Mouse (Mus musculus) hindbrain, embryonic 15.5 days (tissue): ENCODE data around the gene Rabgap1l. TPM values are rescaled to one million over a fixed set of nuclear protein-coding genes. Genes with fewer than 3 reads are reported as not detected.
A peak's percentile ranks its signal among the peaks of the same experiment; 100 is the strongest.

Experiments
- ATAC-seq: fragments of 200-750 bp; cut with Nextera tagmentation; 2 replicates; pipeline ENCODE4 v1.8.0; 2017; ENCODE audit warnings: low read depth, moderate number of reproducible peaks, moderate TSS enrichment; ENCODE audit not compliant: low FRiP score
- H3K27ac ChIP-seq: fragments of 300-500 bp; sonication (generic); replicated peaks from 2 replicates; pipeline ENCODE4 v1.5.1; 2015; ENCODE audit warnings: mild to moderate bottlenecking, inconsistent platforms
- H3K27me3 ChIP-seq: fragments of 300-500 bp; sonication (generic); 2 replicates; pipeline ENCODE4 v1.6.1; 2015; ENCODE audit warnings: control low read depth, inconsistent platforms
- H3K36me3 ChIP-seq: fragments of 300-500 bp; sonication (generic); 2 replicates; pipeline ENCODE4 v1.6.1; 2015; ENCODE audit warnings: control low read depth, inconsistent platforms
- H3K4me1 ChIP-seq: fragments of 300-500 bp; sonication (generic); replicated peaks from 2 replicates; pipeline ENCODE4 v1.6.1; 2015; ENCODE audit warnings: control low read depth, inconsistent platforms
- H3K4me2 ChIP-seq: fragments of 300-500 bp; sonication (generic); 2 replicates; pipeline ENCODE4 v1.6.1; 2015; ENCODE audit warnings: moderate library complexity, mild to moderate bottlenecking, inconsistent platforms
- H3K4me3 ChIP-seq: fragments of 300-500 bp; sonication (generic); 2 replicates; pipeline ENCODE4 v1.5.1; 2015; ENCODE audit warnings: mild to moderate bottlenecking, inconsistent platforms
- H3K9ac ChIP-seq: fragments of 300-500 bp; sonication (generic); 2 replicates; pipeline ENCODE4 v1.6.1; 2015; ENCODE audit warnings: inconsistent platforms
- H3K9me3 ChIP-seq: fragments of 300-500 bp; sonication (generic); 2 replicates; pipeline ENCODE4 v1.6.1; 2016; ENCODE audit warnings: control low read depth, inconsistent platforms
- WGBS: fragments of 180-500 bp; shearing (Covaris S2); methylation state at CpG from one replicate; pipeline ENCODE4 v1.1.7; 2015; 5-methylcytosine and 5-hydroxymethylcytosine counted together
- polyA plus RNA-seq: library from polyadenylated mRNA; unstranded; fragments of >200 nt; fragmentation: Nextera tagmentation; extraction: Ambion mirVana; gene quantifications from 2 replicates; pipeline ENCODE4 v1.2.1, GENCODE M21; 2015

Rabgap1l gene
- polyA plus RNA-seq, 1 experiment from 2014 or later = 28.3 TPM

DNA sequence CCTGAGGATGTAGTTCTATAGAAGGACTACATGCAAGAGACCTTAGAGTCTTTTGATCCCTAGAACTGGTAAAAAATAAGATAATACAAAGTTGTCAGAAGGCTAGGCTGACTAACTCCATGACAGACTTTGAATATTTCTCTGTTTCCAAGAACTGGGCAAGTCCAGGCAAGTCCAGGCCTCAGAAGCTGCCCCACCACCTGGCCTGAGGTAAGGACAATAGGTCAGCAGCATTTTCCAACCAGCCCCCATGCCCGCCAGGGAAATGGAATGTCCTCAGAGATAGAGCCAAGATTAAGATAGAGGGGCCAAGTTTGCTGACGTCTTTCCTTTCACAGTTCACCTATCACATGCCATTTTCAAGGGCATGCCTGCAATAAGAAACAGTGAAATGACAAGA lies 517.8 kb downstream of the Rabgap1l start:
- WGBS = 76% methylated on average over 2 of the region's 2 CpGs
- no peak overlapping the region for H3K9ac ChIP-seq
- H3K9me3 ChIP-seq = no peaks in the 10 kb centered on the region
- no peak for ATAC-seq
- H3K27me3 ChIP-seq = no peaks in the 10 kb centered on the region
- 0 out of 2 replicates have a peak, but pooled peaks cover 5% of the 10 kb centered on the region for H3K4me1 ChIP-seq
- no peak overlapping the region for H3K4me2 ChIP-seq
- no peak overlapping the region for H3K4me3 ChIP-seq
- no peak overlapping the region for H3K27ac ChIP-seq
- no peaks in the 10 kb centered on the region for H3K36me3 ChIP-seq

DNA sequence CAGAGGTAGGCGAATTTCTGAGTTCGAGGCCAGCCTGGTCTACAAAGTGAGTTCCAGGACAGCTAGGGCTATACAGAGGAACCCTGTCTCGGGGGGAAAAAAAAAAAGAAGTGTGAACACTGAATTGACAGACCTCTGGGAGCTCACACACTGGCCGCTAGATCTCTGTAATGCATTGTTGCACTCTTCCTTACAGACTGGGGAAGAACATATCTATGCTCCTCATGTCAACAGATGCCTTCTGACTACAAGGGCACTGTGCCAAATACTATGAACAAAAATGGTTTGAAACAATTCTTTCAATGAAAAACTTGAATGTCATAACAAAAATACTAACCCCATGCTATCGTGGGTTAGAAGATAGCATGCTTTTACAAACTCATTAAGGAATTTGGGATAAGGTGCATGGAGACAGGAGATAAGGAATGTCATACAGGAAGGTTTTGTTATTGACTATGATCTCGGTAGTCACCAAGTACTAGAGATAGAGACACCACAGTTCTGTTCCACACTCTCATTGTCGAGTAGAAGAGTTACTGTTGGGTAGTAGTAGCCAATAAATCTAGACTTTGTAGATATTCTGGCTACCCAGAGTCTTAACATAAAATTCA lies 519.8 kb downstream of the Rabgap1l start:
- Histone ChIP-seq H3K9me3 (no peaks in the 10 kb centered on the region), H3K27me3 (no peaks in the 10 kb centered on the region), H3K9ac (no peak overlapping the region), H3K4me3 (no peak overlapping the region), H3K27ac (no peak overlapping the region), H3K4me1 (0 out of 2 replicates have a peak, but pooled peaks cover under 1% of the 10 kb centered on the region), H3K36me3 (no peaks in the 10 kb centered on the region), H3K4me2 (no peak overlapping the region)
- 86% methylated on average over 7 of the region's 7 CpGs for WGBS
- ATAC-seq = no peak

- H3K36me3 ChIP-seq = no peaks in the 10 kb centered on the region
- H3K4me2 ChIP-seq = no peak overlapping the region
- H3K4me1 ChIP-seq = no peaks in the 10 kb centered on the region
- peak; percentile 42; the same call in 1 of the 2 replicates for ATAC-seq
- WGBS = 67% methylated on average over 1 of the region's 1 CpGs
- no peaks in the 10 kb centered on the region for H3K9me3 ChIP-seq
- H3K4me3 ChIP-seq = no peak overlapping the region
- no peak overlapping the region for H3K9ac ChIP-seq
- no peak overlapping the region for H3K27ac ChIP-seq
- H3K27me3 ChIP-seq = no peaks in the 10 kb centered on the region
Observed at GRCm38 (mm10) chr1:160271282-160271967, 521.6 kb downstream of the Rabgap1l start.

DNA sequence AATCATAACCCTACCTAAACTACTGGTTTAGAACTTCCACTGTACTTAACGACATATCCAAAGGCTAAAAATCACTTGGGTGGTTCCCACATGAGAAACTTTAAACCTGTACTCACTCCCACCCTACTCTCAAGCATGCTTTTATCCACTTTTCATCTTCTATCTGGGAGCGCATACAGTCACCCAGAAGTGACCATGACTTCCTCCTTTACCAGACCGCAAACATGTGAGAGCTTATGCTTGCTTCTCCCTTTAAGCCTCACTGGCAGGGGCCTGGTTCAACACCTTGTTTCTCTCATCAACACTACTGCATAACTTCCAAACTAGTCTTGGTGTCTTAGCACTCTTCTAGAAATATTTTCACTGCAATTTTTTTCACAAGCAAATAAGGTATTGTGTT lies 524.7 kb downstream of the Rabgap1l start:
- Histone ChIP-seq H3K4me2 (no peak overlapping the region), H3K36me3 (no peaks in the 10 kb centered on the region), H3K4me1 (no peaks in the 10 kb centered on the region), H3K27ac (no peak overlapping the region), H3K27me3 (no peaks in the 10 kb centered on the region), H3K4me3 (no peak overlapping the region), H3K9ac (no peak overlapping the region), H3K9me3 (no peaks in the 10 kb centered on the region)
- no peak for ATAC-seq
- 91% methylated on average over 3 of the region's 3 CpGs for WGBS

DNA sequence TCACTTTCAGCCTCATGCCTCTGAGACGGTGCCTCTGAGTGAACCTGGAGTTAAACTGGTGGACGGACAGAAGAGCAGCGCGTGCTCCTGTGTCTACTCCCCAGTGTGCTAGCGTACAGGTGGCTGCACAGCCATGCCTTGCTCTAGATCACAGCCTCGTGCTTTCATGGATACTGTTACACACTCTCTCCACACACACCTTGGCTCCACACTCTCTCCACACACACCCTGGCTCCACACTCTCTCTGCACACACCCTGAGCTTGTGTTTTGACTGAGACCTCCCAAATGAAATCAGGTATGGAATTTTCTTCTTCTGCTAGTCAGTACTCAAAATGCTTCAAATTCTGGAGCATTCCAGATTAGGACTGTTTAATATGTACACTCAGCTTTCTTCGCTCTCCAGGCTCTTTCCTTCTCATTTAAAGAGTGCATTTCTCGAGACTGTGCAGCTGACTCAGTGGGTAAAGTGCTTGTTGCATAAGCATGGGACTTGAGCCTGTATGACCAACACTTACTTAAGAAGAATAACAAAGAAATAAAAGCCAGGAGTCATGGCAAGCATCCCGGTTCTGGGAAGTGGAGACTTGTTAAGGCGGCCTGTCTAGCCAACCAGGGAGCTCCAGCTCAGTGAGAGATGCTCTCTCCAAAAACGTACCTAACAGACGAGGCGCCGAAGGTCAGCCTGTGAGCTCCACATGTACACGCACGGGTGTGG lies 529.2 kb downstream of the Rabgap1l start:
- 86% methylated on average over 16 of the region's 16 CpGs for WGBS
- H3K4me2 ChIP-seq = no peak overlapping the region

GRCm38 (mm10) chr1:160263053-160263452 lies 530.0 kb downstream of the Rabgap1l start:
- Histone ChIP-seq H3K4me3 (no peak overlapping the region), H3K27ac (no peak overlapping the region), H3K9ac (no peak overlapping the region), H3K27me3 (no peaks in the 10 kb centered on the region), H3K4me2 (no peak overlapping the region), H3K36me3 (no peaks in the 10 kb centered on the region), H3K9me3 (no peaks in the 10 kb centered on the region), H3K4me1 (peaks cover 15% of the 10 kb centered on the region; the same call in 1 of the 2 replicates)
- 86% methylated on average over 5 of the region's 5 CpGs for WGBS
- no peak for ATAC-seq

More for the DNA sequence above, 529.2 kb downstream of the Rabgap1l start:
- H3K4me1 ChIP-seq = peaks cover 15% of the 10 kb centered on the region; the same call in 1 of the 2 replicates
- no peaks in the 10 kb centered on the region for H3K36me3 ChIP-seq
- H3K4me3 ChIP-seq = no peak overlapping the region
- no peaks in the 10 kb centered on the region for H3K27me3 ChIP-seq
- H3K9me3 ChIP-seq = no peaks in the 10 kb centered on the region
- ATAC-seq = no peak
- no peak overlapping the region for H3K9ac ChIP-seq
- no peak overlapping the region for H3K27ac ChIP-seq

DNA sequence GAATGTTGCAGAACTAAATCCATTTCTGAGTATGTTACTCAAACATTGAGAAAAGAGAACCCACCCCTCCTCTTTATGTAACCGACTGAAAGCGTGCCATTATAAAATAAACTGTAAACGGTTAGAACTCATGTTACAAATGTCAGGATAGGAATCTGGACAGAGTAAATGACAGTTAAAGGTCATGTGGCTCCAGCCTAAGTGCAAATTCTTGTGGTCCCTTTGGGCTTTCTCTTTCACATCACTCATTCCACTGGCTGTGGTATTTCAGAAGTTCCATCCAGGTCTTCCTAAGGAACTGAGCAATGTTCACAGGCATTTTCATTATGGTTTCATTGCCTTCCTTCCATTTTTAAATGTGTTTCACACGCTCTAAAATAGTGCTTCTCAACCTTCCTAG lies 530.6 kb downstream of the Rabgap1l start:
- Histone ChIP-seq H3K9me3 (no peaks in the 10 kb centered on the region), H3K4me3 (no peak overlapping the region), H3K9ac (no peak overlapping the region), H3K27ac (no peak overlapping the region), H3K4me1 (peaks cover 15% of the 10 kb centered on the region; the same call in 1 of the 2 replicates), H3K4me2 (no peak overlapping the region), H3K36me3 (no peaks in the 10 kb centered on the region), H3K27me3 (no peaks in the 10 kb centered on the region)
- WGBS = 78% methylated on average over 4 of the region's 4 CpGs
- ATAC-seq = no peak

DNA sequence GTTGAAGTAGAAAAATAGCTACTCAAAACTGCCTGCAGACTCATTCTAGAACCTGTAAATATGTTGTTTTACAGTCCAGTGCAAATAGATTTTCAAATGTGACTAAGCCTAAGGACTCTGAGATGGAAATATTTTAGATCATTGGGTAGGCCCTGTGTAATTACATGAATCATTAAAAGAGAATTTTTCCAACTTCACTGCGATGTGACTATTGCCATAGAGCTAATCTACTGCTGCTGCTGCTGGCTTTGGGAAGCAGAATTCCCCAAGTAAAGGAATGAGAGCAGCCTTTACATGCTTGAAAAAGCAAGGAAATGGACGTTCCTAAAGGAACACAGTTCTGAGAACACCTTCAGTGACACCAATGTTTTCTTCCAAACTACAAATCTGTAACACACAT lies 531.2 kb downstream of the Rabgap1l start:
- Histone ChIP-seq H3K4me2 (no peak overlapping the region), H3K4me3 (no peak overlapping the region), H3K36me3 (no peaks in the 10 kb centered on the region), H3K27me3 (no peaks in the 10 kb centered on the region), H3K4me1 (peaks cover 15% of the 10 kb centered on the region; the same call in 1 of the 2 replicates), H3K27ac (no peak overlapping the region), H3K9me3 (no peaks in the 10 kb centered on the region), H3K9ac (no peak overlapping the region)
- 64% methylated on average over 2 of the region's 2 CpGs for WGBS
- ATAC-seq = no peak

DNA sequence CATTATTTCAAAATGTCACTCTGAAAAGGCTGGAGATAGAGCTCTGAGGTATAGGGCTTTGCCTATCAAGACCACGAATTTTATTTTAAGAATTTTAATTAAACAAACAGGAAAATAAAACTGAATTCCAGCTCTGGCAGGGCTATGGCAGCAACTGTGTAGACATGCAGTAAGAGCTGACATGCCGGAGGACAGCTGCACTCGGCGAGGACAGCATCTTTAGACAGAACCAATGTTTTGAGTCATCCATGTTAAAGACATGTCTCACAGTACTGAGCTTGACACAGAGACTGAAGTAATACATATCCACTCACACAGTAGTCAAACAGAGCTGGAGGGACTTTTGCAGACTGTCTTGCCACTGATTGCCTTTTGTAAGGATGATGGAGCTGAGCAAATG lies 532.4 kb downstream of the Rabgap1l start:
- H3K9me3 ChIP-seq = no peaks in the 10 kb centered on the region
- peaks cover 15% of the 10 kb centered on the region; the same call in 1 of the 2 replicates for H3K4me1 ChIP-seq
- peaks cover 4% of the 10 kb centered on the region; the same call in 1 of the 2 replicates for H3K36me3 ChIP-seq
- 78% methylated on average over 4 of the region's 4 CpGs for WGBS
- ATAC-seq = peak; percentile 17; the same call in 1 of the 2 replicates
- peak overlapping the region; percentile 66 for H3K27ac ChIP-seq
- H3K9ac ChIP-seq = no peak overlapping the region
- no peaks in the 10 kb centered on the region for H3K27me3 ChIP-seq
- H3K4me3 ChIP-seq = no peak overlapping the region
- no peak overlapping the region for H3K4me2 ChIP-seq

GRCm38 (mm10) chr1:160259884-160260283 lies 533.1 kb downstream of the Rabgap1l start:
- no peaks in the 10 kb centered on the region for H3K27me3 ChIP-seq
- ATAC-seq = peak; percentile 92
- H3K27ac ChIP-seq = peak overlapping the region; percentile 64
- peak overlapping the region; percentile 18; the same call in 1 of the 2 replicates for H3K4me2 ChIP-seq
- peaks cover 15% of the 10 kb centered on the region; the same call in 1 of the 2 replicates for H3K4me1 ChIP-seq
- H3K9me3 ChIP-seq = no peaks in the 10 kb centered on the region
- peaks cover 8% of the 10 kb centered on the region; the same call in 1 of the 2 replicates for H3K36me3 ChIP-seq
- H3K9ac ChIP-seq = no peak overlapping the region
- WGBS = 23% methylated on average over 7 of the region's 7 CpGs
- no peak overlapping the region for H3K4me3 ChIP-seq

GRCm38 (mm10) chr1:160253108-160253507 lies 539.9 kb downstream of the Rabgap1l start:
- Histone ChIP-seq H3K9me3 (peaks cover 3% of the 10 kb centered on the region; the same call in 1 of the 2 replicates), H3K27me3 (no peaks in the 10 kb centered on the region), H3K4me2 (no peak overlapping the region), H3K4me3 (no peak overlapping the region), H3K9ac (no peak overlapping the region), H3K4me1 (no peaks in the 10 kb centered on the region), H3K36me3 (peaks cover 8% of the 10 kb centered on the region; the same call in 1 of the 2 replicates), H3K27ac (no peak overlapping the region)
- 88% methylated on average over 2 of the region's 2 CpGs for WGBS
- ATAC-seq = no peak
